Mouse (Mus musculus) liver, embryonic 14.5 days (tissue): ENCODE data around the gene Ebf1. TPM values are rescaled to one million over a fixed set of nuclear protein-coding genes. Genes with fewer than 3 reads are reported as not detected.

Experiments
- ATAC-seq: fragments of 200-750 bp; cut with Nextera tagmentation; 2 replicates; pipeline ENCODE4 v1.8.0; 2017; ENCODE audit warnings: moderate number of reproducible peaks, mild to moderate bottlenecking, moderate library complexity; ENCODE audit not compliant: insufficient read depth
- DNase-seq, 3 experiments: peaks; one replicate each; pipeline ENCODE4 v3.0.0-alpha.2; 2012 to 2013; ENCODE audit warnings: low read depth in 3 of 3, low spot score in 3 of 3
- H3K27ac ChIP-seq: fragments of 300-500 bp; sonication (generic); 2 replicates; pipeline ENCODE4 v1.5.1; 2014; ENCODE audit warnings: moderate library complexity, mild to moderate bottlenecking, control low read depth, inconsistent platforms
- H3K27me3 ChIP-seq: fragments of 300-500 bp; sonication (generic); 2 replicates; pipeline ENCODE4 v1.6.1; 2014; ENCODE audit warnings: mild to moderate bottlenecking, low read length, moderate library complexity; ENCODE audit not compliant: control insufficient read depth, insufficient read depth
- H3K36me3 ChIP-seq: fragments of 300-500 bp; sonication (generic); replicated peaks from 2 replicates; pipeline ENCODE4 v1.6.1; 2014; ENCODE audit warnings: low read depth; ENCODE audit not compliant: control insufficient read depth, insufficient read depth
- H3K4me1 ChIP-seq, 2 experiments: fragments of 200-500 bp in 1 of 2; fragments of 300-500 bp in 1 of 2; sonication (generic) in 1 of 2; replicated peaks; 2 replicates each; pipeline ENCODE4 v1.6.1; 2012 to 2014; ENCODE audit warnings: antibody characterized with exemption in 1 of 2, inconsistent platforms in 1 of 2, low read length in 1 of 2; ENCODE audit not compliant: control insufficient read depth in 2 of 2, insufficient read depth in 2 of 2
- H3K4me2 ChIP-seq: fragments of 300-500 bp; sonication (generic); 2 replicates; pipeline ENCODE4 v1.6.1; 2014; ENCODE audit warnings: low read depth, mild to moderate bottlenecking, control low read depth, moderate library complexity
- H3K4me3 ChIP-seq, 2 experiments: fragments of 200-500 bp in 1 of 2; fragments of 300-500 bp in 1 of 2; sonication (generic) in 1 of 2; 2 replicates each; pipeline ENCODE4 v1.5.1; 2012 to 2014; ENCODE audit warnings: low read depth in 2 of 2, low read length in 2 of 2, mild to moderate bottlenecking in 2 of 2, control low read depth in 1 of 2, inconsistent platforms in 1 of 2, moderate library complexity in 1 of 2; ENCODE audit not compliant: insufficient read depth in 1 of 2
- H3K9ac ChIP-seq: fragments of 300-500 bp; sonication (generic); replicated peaks from 2 replicates; pipeline ENCODE4 v1.6.1; 2014; ENCODE audit warnings: mild to moderate bottlenecking, control low read depth, moderate library complexity
- H3K9me3 ChIP-seq: fragments of 300-500 bp; sonication (generic); 2 replicates; pipeline ENCODE4 v1.6.1; 2016; ENCODE audit warnings: low read length, mixed read lengths; ENCODE audit not compliant: control insufficient read depth
- CTCF ChIP-seq: IDR thresholded peaks from 2 replicates; pipeline ENCODE4 v1.5.1; 2016; ENCODE audit warnings: antibody characterized with exemption, low read depth, control low read depth
- EP300 ChIP-seq: IDR thresholded peaks from 2 replicates; pipeline ENCODE4 v1.6.1; 2016; ENCODE audit warnings: antibody characterized with exemption, low read depth
- WGBS: fragments of 180-500 bp; shearing (Covaris S2); extraction: QIAGEN DNeasy Blood & Tissue Kit; methylation state at CpG from one replicate; pipeline ENCODE4 v1.1.7; 2014; ENCODE audit not compliant: insufficient replicate concordance; 5-methylcytosine and 5-hydroxymethylcytosine counted together
- polyA plus RNA-seq, 2 experiments: library from polyadenylated mRNA; depleted of rRNA in 1 of 2; stranded (reverse) in 1 of 2; unstranded in 1 of 2; fragments of >200 nt; fragmentation: Nextera tagmentation in 1 of 2; extraction: Ambion mirVana in 1 of 2; gene quantifications; 2 replicates each; pipeline versions ENCODE4 v1.2.1 to v1.2.3; 2012 to 2014

Ebf1 gene
- polyA plus RNA-seq, 2 experiments: 0.20 to 0.34 TPM

DNA sequence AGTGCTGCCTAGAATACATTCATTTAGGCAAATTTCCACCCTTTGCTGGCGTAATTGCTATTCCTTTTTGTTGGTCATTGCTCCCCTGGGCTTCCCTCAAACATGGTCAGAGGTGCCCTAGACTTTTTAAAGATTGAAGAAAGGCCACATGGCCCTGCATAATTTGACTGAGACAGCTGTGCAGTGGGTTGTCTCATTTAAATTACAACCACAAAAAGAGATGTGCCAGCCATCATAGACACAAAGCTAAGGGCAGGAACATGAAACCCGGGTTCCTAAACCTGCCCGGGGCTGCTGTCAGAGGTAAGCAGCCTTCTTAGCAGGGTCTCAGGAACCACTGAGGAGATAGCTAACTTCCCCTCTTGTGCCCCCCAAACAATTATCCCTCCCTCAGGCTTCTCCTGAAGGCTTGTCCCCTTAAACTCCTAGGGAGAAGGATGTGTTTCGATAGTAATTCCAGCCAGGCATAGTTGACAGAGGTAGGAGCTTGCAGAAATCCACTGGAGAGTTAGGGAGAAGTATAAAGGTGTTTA lies 46.6 kb downstream of the Ebf1 start:
- no peak overlapping the region for H3K9ac ChIP-seq

DNA sequence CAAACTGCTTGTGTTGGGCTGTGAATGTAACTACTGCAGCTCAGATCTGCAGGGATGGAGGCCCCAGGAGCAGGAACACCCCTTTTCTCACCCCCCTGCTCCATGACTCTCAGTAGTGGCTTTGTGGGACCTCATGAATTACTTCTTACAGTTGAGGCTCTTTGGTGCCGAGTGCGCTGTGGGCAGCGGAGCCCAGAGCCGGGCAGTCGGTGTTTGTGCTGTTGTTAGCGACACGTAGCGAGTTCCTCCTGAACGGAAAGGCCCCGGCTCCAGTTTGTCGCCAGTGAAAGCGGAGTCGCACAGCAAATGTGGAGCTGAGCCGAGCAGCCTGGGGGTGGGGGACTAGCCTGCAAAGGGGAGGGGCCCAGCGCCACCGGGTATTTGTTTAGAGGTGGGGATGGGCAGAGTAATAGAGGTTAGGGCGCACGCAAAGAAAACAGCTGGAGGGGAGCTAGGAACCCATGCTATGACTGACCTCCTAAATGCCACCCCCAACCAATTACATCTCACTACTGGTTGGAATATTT lies 48.1 kb downstream of the Ebf1 start:
- Histone ChIP-seq H3K36me3 (no peaks in the 10 kb centered on the region), H3K4me3 (no peak overlapping the region), H3K9me3 (no peaks in the 10 kb centered on the region), H3K27ac (no peak overlapping the region), H3K9ac (no peak overlapping the region), H3K4me2 (peak overlapping the region; percentile 31), H3K27me3 (no peaks in the 10 kb centered on the region; the same call in 1 of the 2 replicates), H3K4me1 (no peaks in the 10 kb centered on the region)
- ATAC-seq: no peak
- no peak for TF ChIP-seq CTCF
- no peak for TF ChIP-seq EP300
- no peak for DNase-seq
- 7% methylated on average over 18 of the region's 18 CpGs for WGBS

More for the DNA sequence above, 46.6 kb downstream of the Ebf1 start:
- Histone ChIP-seq H3K4me1 (no peaks in the 10 kb centered on the region), H3K9me3 (no peaks in the 10 kb centered on the region), H3K4me2 (no peak overlapping the region), H3K27ac (no peak overlapping the region), H3K36me3 (no peaks in the 10 kb centered on the region), H3K27me3 (no peaks in the 10 kb centered on the region; the same call in 1 of the 2 replicates), H3K4me3 (no peak overlapping the region)
- TF ChIP-seq CTCF (no peak), EP300 (no peak)
- DNase-seq (no peak), ATAC-seq (no peak)
- 43% methylated on average over 4 of the region's 4 CpGs for WGBS

- WGBS: 32% methylated on average over 7 of the region's 7 CpGs
- no peak for TF ChIP-seq CTCF
- no peak for TF ChIP-seq EP300
- Histone ChIP-seq H3K27me3 (no peaks in the 10 kb centered on the region; the same call in 1 of the 2 replicates), H3K4me3 (no peak overlapping the region), H3K9ac (no peak overlapping the region), H3K36me3 (no peaks in the 10 kb centered on the region), H3K27ac (no peak overlapping the region), H3K4me2 (no peak overlapping the region), H3K4me1 (no peaks in the 10 kb centered on the region), H3K9me3 (no peaks in the 10 kb centered on the region)
- ATAC-seq (no peak), DNase-seq (no peak)
Observed at GRCm38 (mm10) chr11:44665741-44666531, 48.8 kb downstream of the Ebf1 start.

DNA sequence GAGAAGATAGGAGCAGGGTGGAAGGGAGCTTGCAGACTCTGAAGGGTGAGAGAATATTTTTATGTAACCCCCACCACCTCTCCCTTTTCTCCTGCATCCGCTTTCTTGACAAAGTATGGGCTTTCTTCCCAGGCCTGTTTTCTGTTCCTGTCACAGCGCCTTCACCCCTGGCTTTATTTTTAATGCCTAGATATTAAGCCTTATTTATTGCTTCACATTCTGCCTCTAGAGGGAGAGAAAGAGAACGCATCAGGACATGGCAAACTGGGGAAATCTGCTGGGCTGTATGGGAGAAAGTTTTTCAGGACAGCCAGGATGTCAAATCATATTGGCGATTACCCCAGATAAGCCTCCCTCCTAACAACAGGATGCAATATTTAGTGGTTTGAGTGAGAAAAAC lies 49.6 kb downstream of the Ebf1 start:
- Histone ChIP-seq H3K9ac (no peak overlapping the region), H3K4me2 (no peak overlapping the region), H3K27me3 (no peaks in the 10 kb centered on the region; the same call in 1 of the 2 replicates), H3K4me1 (no peaks in the 10 kb centered on the region), H3K36me3 (no peaks in the 10 kb centered on the region), H3K27ac (no peak overlapping the region), H3K4me3 (no peak overlapping the region), H3K9me3 (no peaks in the 10 kb centered on the region)
- no peak for ATAC-seq
- TF ChIP-seq EP300: no peak
- no peak for TF ChIP-seq CTCF
- no peak for DNase-seq
- WGBS: 50% methylated on average over 4 of the region's 4 CpGs

- no peak for TF ChIP-seq EP300
- no peak for TF ChIP-seq CTCF
- Histone ChIP-seq H3K27ac (no peak overlapping the region), H3K4me2 (no peak overlapping the region), H3K9ac (no peak overlapping the region), H3K36me3 (no peaks in the 10 kb centered on the region), H3K4me1 (no peaks in the 10 kb centered on the region; a peak in 2 of 4 replicates), H3K27me3 (no peaks in the 10 kb centered on the region), H3K9me3 (no peaks in the 10 kb centered on the region), H3K4me3 (no peak overlapping the region)
- WGBS: 58% methylated on average over 2 of the region's 2 CpGs
- ATAC-seq (no peak), DNase-seq (no peak)
Observed at GRCm38 (mm10) chr11:44681306-44681705, 64.2 kb downstream of the Ebf1 start.
